Mouse (Mus musculus) adrenal gland, postnatal 25 days (tissue): ENCODE measurements around the gene Shb. TPM values are rescaled to one million over a fixed set of nuclear protein-coding genes. Genes with fewer than 3 reads are reported as not detected.

Experiments
- DNase-seq: peaks from one replicate; pipeline ENCODE4 v3.0.0; 2021; ENCODE audit warnings: mixed read lengths
- total RNA-seq: library from RNA; stranded (reverse); gene quantifications from 2 replicates; pipeline ENCODE4 v1.2.3, GENCODE M21; 2021

The Shb gene
- total RNA-seq, 1 experiment from 2014 or later = 88.4 TPM

GRCm38 (mm10) chr4:45481431-45481830 is 50.8 kb downstream of the Shb start:
- no peak for DNase-seq

- no peak for DNase-seq
Observed at GRCm38 (mm10) chr4:45480595-45480994, 51.7 kb downstream of the Shb start.

GRCm38 (mm10) chr4:45479433-45479832 is 52.8 kb downstream of the Shb start:
- no peak for DNase-seq

- DNase-seq = no peak
Observed at GRCm38 (mm10) chr4:45478178-45478577, 54.1 kb downstream of the Shb start.

- DNase-seq = no peak
Observed at GRCm38 (mm10) chr4:45477047-45477446, 55.2 kb downstream of the Shb start.

- no peak for DNase-seq
Observed at GRCm38 (mm10) chr4:45474832-45475231, 57.4 kb downstream of the Shb start.

GRCm38 (mm10) chr4:45474131-45474530 is 58.1 kb downstream of the Shb start:
- no peak for DNase-seq

- DNase-seq = peak; percentile 84
Observed at GRCm38 (mm10) chr4:45473129-45473528, 59.1 kb downstream of the Shb start.

GRCm38 (mm10) chr4:45472706-45473105 is 59.6 kb downstream of the Shb start:
- DNase-seq = no peak

GRCm38 (mm10) chr4:45471654-45472556 is 60.4 kb downstream of the Shb start:
- no peak for DNase-seq

GRCm38 (mm10) chr4:45469057-45469456 is 63.2 kb downstream of the Shb start:
- DNase-seq = no peak

GRCm38 (mm10) chr4:45468507-45468906 is 63.8 kb downstream of the Shb start:
- DNase-seq = no peak

- DNase-seq = peak; percentile 94
Observed at GRCm38 (mm10) chr4:45467115-45467912, 65.0 kb downstream of the Shb start.

GRCm38 (mm10) chr4:45464941-45465340 is 67.3 kb downstream of the Shb start:
- no peak for DNase-seq

- no peak for DNase-seq
Observed at GRCm38 (mm10) chr4:45464528-45464927, 67.7 kb downstream of the Shb start.

- no peak for DNase-seq
Observed at GRCm38 (mm10) chr4:45464123-45464522, 68.1 kb downstream of the Shb start.

GRCm38 (mm10) chr4:45462628-45463027 is 69.6 kb downstream of the Shb start:
- DNase-seq = no peak

- peak; percentile 49 for DNase-seq
Observed at GRCm38 (mm10) chr4:45461661-45462060, 70.6 kb downstream of the Shb start.

GRCm38 (mm10) chr4:45459375-45459774 is 72.9 kb downstream of the Shb start:
- no peak for DNase-seq

- DNase-seq = no peak
Observed at GRCm38 (mm10) chr4:45457543-45457942, 74.7 kb downstream of the Shb start.

- no peak for DNase-seq
Observed at GRCm38 (mm10) chr4:45455001-45455400, 77.3 kb downstream of the Shb start.

- no peak for DNase-seq
Observed at GRCm38 (mm10) chr4:45453271-45453851, 78.9 kb downstream of the Shb start.

- peak; percentile 27 for DNase-seq
Observed at GRCm38 (mm10) chr4:45452569-45453111, 79.6 kb downstream of the Shb start.
